Mouse (Mus musculus): Measurements from ENCODE around the gene D630036H23Rik. TPM values are rescaled to one million over a fixed set of nuclear protein-coding genes. Genes with fewer than 3 reads are reported as not detected.
"Not testable (repeated sequence)": the region's sequence is repeated elsewhere in the genome, so short reads cannot be mapped to it uniquely, and the experiment has no call there.

The D630036H23Rik gene
- polyA plus RNA-seq (2015; fragmentation: Nextera tagmentation; extraction: Ambion mirVana): 2.0 and 2.2 TPM in 2 replicates

DNA sequence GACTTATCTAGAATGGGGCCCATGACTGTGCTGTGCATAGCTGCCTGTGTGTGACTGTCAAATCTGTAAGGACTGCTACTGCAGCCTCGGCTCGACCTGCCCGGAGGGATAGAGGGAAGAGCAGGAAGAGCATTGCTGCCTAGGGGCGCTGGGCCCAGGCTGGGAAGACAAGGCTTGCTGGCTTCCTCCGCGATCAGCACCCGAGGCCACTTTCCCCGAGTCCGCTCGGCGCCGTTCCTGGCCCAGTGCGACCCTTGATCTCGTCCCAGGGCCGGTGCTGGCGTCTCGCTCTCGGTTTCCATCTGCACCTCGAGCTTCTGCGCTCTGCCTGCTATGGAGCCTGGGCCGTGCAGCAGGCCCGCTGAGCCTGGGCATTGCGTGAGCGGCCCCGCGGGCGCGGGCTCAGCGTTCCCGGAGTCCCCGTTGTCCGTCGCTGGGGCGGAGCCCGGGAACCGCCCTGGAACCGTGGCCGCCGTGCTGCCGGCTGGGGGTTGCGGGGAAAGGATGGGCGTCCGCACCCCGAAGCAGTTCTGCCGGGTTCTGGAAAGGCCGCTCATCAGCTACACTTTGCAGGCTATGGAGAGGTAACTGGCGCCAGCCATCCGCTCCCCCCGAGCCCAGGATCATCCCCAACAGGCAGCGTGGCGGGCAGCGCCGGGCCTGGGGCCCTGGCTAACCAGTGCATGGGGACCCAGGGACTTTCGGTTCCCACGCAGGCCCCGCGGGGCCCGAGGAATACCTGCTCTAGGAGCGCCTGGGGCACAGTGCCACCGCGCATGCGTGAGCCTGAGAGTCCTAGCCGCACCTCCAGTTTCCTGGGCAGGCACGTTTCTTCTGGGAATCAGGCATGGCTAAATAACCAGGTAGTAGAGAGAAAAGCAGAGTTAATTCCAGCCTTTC is at the start of gene D630036H23Rik, which contains the start of gene Ispd:
D630036H23Rik (minus strand) TSS at position 741 of the 900 bp plus-strand sequence.
Ispd (plus strand) TSS at position 10 of the 900 bp plus-strand sequence.
- peak within 1 kb of the TSS; percentile 65 for H3K4me3 ChIP-seq

DNA sequence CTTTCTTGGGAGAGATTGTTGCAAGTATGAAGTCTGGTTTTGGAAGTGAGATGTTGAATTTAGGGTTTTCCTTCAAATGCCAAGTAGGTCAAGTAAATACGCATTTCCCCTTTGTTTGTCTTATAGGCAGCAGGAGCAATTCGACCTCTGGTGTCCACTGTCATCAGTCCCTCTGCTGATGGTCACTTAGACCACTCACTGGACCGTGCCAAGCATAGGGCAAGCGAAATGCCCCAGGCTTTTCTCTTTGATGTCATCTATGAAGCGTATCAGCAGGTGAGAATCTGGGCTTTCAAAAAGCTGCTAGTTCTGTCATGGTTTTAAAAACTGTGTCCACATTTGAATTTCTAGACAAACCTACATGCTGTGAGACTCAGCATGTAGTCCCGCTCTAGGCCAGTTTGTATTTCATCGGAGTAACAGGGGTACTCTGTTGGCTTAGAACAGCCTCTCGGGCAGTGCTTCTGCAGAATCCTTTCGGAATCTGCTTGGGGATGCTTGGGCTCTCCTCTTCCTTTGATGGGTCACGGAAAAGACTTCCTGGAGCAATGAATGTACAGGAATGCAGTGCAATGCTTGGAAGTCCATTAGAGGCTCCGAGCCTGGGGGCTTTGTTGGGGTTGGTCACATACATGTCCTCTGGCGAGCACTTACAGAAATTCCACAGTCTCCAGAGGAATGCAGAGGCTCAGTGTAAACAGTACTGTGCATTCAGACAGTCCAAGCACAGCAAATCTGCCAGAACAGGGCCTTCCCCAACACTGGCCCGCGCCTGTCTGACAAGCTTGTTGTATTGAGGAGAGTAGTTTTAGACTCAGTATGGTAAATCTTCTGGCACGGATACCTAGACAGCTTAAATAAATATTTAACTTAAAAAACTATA is 44.4 kb upstream of the D630036H23Rik start:
- Histone ChIP-seq H3K4me3 (no peak overlapping the region), H3K4me2 (no peak overlapping the region), H3K27me3 (no peaks in the 10 kb centered on the region), H3K9ac (no peak overlapping the region), H3K36me3 (ENCODE audit: poor library complexity, severe bottlenecking) (no peaks in the 10 kb centered on the region), H3K9me3 (replicated peaks) (no peaks in the 10 kb centered on the region), H3K27ac (no peak overlapping the region), H3K4me1 (no peaks in the 10 kb centered on the region)
- 0 out of 2 replicates have a peak, but pooled peaks have one; percentile 19 for ATAC-seq
- WGBS: 85% methylated on average over 15 of the region's 15 CpGs

More for the DNA sequence above, at the start of gene D630036H23Rik, which contains the start of gene Ispd:
- peak; percentile 95 for ATAC-seq
- Histone ChIP-seq H3K36me3 (ENCODE audit: poor library complexity, severe bottlenecking) (no peaks in the 10 kb centered on the region), H3K9ac (peak within 1 kb of the TSS; percentile 97), H3K4me2 (peak within 1 kb of the TSS; percentile 78), H3K4me1 (peaks cover 7% of the 10 kb centered on the region; the same call in 1 of the 2 replicates), H3K27ac (peak within 1 kb of the TSS; percentile 93), H3K9me3 (replicated peaks) (no peaks in the 10 kb centered on the region), H3K27me3 (no peaks in the 10 kb centered on the region)
- under 1% methylated on average over 63 of the region's 64 CpGs for WGBS

DNA sequence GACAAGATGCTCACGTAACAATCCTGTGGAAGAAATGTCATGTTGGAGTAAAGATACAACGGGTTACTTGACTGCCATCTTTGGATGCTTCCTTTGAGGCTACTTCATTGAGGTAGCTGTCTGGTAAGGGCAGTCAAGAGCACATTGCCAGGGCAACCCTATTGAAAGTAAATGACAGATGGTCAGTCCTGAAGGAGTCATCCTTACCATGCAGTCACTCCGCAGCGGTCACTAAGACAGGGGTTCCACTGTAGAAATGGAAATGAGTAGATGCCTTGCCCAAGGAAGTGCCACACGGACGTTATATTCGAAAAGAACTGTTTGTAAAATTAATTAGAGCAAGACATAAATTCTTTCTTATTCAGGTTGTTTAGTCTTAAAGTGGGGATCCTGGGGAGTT is 43.3 kb upstream of the D630036H23Rik start:
- Histone ChIP-seq H3K27ac (no peak overlapping the region), H3K36me3 (ENCODE audit: poor library complexity, severe bottlenecking) (no peaks in the 10 kb centered on the region), H3K4me2 (no peak overlapping the region), H3K4me3 (no peak overlapping the region), H3K4me1 (no peaks in the 10 kb centered on the region), H3K9me3 (replicated peaks) (no peaks in the 10 kb centered on the region), H3K9ac (no peak overlapping the region), H3K27me3 (no peaks in the 10 kb centered on the region)
- no peak for ATAC-seq
- 73% methylated on average over 7 of the region's 7 CpGs for WGBS

DNA sequence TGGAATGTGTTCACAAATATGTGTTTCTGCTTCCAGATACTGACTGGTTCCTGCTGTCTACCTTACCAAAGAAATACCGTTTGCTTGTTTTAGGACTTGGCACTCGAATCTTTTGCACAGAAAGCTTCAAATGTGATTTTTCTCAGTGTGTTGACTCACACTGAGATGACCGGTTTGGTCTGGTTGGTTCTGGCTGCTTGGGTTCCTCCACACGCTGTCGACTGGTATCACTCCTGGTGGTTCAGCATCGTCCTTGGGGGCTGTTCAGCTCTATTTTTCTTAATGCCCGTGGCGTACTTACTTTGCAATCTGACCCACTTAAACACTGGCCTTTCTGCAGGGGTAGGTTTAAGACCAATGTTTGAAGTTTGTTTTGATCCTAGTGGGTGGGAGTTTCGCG is 41.7 kb upstream of the D630036H23Rik start:
- Histone ChIP-seq H3K4me1 (no peaks in the 10 kb centered on the region), H3K36me3 (ENCODE audit: poor library complexity, severe bottlenecking) (no peaks in the 10 kb centered on the region), H3K9me3 (replicated peaks) (no peaks in the 10 kb centered on the region), H3K9ac (no peak overlapping the region), H3K27me3 (no peaks in the 10 kb centered on the region), H3K27ac (no peak overlapping the region), H3K4me2 (no peak overlapping the region), H3K4me3 (no peak overlapping the region)
- 81% methylated on average over 10 of the region's 10 CpGs for WGBS
- ATAC-seq: no peak

DNA sequence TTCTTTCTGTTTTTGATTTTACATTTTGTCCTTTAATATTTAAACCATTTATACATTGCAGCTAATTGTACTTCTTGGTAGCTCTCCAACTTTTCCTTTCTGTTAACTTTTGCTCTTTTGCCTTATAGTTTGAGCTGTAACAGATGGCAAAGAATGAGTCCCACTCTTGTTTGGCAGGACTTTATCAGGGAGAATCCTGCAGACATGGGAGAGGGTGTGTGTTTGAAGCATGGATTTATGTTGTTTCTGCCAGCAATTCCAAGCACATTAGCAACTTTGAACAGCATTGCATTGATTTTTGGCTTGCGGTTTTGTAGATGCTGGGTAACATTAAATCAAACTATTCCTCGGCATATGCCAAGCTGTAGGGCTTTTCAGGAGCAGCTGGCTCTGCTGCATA is 13.1 kb upstream of the D630036H23Rik start:
- peaks cover 10% of the 10 kb centered on the region; the same call in 1 of the 2 replicates for H3K9me3 ChIP-seq (replicated peaks)
- H3K36me3 ChIP-seq (ENCODE audit: poor library complexity, severe bottlenecking): no peaks in the 10 kb centered on the region
- ATAC-seq: peak; percentile 86; the same call in 1 of the 2 replicates
- H3K27ac ChIP-seq: no peak overlapping the region
- WGBS: 90% methylated on average over 2 of the region's 2 CpGs
- no peak overlapping the region for H3K9ac ChIP-seq
- no peaks in the 10 kb centered on the region for H3K27me3 ChIP-seq
- H3K4me3 ChIP-seq: no peak overlapping the region
- no peak overlapping the region for H3K4me2 ChIP-seq
- no peaks in the 10 kb centered on the region for H3K4me1 ChIP-seq

DNA sequence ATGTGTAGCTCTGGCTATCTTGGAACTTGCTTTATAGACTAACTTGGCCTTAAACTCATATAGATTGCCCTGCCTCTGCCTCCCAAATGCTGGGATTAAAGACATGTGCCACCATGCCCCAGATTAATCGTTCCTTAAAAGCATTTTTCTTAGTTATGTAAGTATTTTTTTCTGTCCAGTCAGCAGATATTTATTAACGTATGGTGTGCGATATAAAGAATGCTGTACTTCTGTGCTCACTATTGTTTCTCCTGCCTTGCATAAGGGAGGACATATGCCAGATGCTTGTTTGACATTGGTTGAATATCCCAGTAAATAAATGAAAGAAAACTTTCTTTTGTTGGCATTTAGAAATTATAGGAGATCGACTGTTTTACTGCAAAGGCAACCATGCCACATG is 5.0 kb upstream of the D630036H23Rik start:
- Histone ChIP-seq H3K4me1 (no peaks in the 10 kb centered on the region), H3K36me3 (ENCODE audit: poor library complexity, severe bottlenecking) (no peaks in the 10 kb centered on the region), H3K9ac (no peak overlapping the region), H3K4me3 (no peak overlapping the region), H3K4me2 (no peak overlapping the region), H3K9me3 (replicated peaks) (no peaks in the 10 kb centered on the region), H3K27me3 (no peaks in the 10 kb centered on the region), H3K27ac (no peak overlapping the region)
- 90% methylated on average over 4 of the region's 4 CpGs for WGBS
- ATAC-seq: no peak

DNA sequence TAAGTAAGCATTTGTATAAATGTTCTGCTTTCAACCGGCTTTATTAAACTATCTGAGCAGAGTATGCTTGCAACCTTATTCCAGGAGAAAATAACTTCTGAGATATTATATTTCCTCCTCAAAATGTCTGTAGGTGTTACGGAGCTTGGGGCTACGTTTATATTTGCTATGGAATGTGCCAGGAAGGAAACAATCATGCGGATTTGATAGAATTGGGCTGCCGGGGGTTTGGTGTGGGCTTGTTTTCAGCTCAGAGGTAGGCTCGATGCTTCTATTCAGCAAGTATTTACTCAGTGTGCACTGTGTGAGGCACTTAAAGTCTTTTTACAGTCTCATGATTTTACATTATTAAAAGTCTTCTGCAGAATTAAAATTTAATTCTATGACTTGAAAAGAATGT is 3.4 kb upstream of the D630036H23Rik start:
- H3K4me3 ChIP-seq: no peak overlapping the region
- H3K27ac ChIP-seq: no peak overlapping the region
- no peaks in the 10 kb centered on the region for H3K27me3 ChIP-seq
- no peak overlapping the region for H3K9ac ChIP-seq
- peaks cover 7% of the 10 kb centered on the region; the same call in 1 of the 2 replicates for H3K4me1 ChIP-seq
- WGBS: 62% methylated on average over 6 of the region's 6 CpGs
- H3K4me2 ChIP-seq: no peak overlapping the region
- H3K36me3 ChIP-seq (ENCODE audit: poor library complexity, severe bottlenecking): no peaks in the 10 kb centered on the region
- ATAC-seq: no peak
- no peaks in the 10 kb centered on the region for H3K9me3 ChIP-seq (replicated peaks)

DNA sequence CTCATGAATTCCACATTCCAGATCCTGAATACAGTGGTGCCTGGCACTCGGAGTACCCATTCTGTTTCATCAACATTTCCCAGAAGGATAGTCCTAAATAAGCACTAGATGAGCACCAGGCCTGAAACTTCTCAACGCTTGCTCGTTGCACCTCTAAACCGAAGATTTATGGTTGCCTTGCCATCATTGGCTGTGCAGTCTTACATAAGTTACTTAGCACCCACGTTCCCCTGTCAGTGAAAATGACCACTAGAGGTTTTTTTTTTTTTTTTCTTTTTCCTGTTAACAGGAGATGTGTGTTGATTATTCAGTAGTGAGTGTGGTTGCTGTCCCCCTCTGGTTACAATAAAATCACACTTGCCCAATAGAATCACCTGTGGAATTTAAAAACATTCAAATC is 1.2 kb downstream of the D630036H23Rik start:
- H3K27ac ChIP-seq: no peak overlapping the region
- no peak for ATAC-seq
- no peak overlapping the region for H3K9ac ChIP-seq
- peaks cover 7% of the 10 kb centered on the region; the same call in 1 of the 2 replicates for H3K4me1 ChIP-seq
- WGBS: 58% methylated on average over 5 of the region's 5 CpGs
- no peak overlapping the region; the same call in 1 of the 2 replicates for H3K4me2 ChIP-seq
- H3K4me3 ChIP-seq: no peak overlapping the region; the same call in 1 of the 2 replicates
- H3K36me3 ChIP-seq (ENCODE audit: poor library complexity, severe bottlenecking): no peaks in the 10 kb centered on the region
- no peaks in the 10 kb centered on the region for H3K27me3 ChIP-seq
- no peaks in the 10 kb centered on the region for H3K9me3 ChIP-seq (replicated peaks)

DNA sequence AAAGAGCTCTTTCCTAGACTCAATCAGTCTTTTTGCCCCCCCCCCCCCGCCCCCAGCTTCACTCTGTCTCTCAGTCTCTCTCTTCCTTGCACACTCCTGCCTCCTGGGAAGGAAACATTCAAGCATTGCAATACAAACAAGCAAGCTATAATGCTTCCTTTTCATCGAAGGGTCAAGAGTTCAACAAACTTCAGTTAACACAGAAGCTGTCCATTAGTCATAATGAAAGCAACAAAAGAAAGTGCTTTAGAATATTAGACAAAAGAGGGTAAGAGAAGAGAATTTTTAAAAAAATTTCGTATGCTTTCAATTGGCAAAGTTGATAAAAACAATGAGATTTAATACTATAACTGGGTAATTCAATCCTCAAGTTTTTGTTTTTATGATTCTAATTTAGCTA is 1.7 kb downstream of the D630036H23Rik start:
- 19% methylated on average over 3 of the region's 3 CpGs for WGBS
- no peak for ATAC-seq
- H3K36me3 ChIP-seq (ENCODE audit: poor library complexity, severe bottlenecking): no peaks in the 10 kb centered on the region

DNA sequence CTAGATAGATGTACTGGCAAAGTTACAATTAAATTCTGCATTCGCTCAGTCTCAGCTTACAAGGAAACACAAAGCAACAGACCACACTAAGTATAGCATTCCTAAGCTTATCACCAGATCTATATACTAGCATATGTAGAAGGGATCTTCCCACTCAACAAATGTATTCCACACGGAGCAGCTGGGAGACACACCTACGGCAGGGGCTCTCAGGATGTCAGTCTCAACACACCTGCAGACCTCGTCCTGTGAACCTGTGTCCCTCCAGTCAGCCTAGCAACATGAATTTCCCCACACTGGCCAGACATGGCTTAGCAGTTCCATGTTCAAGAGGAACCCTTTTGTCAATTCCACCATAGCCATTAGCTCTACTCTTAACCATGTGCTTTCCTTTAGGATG is 5.6 kb downstream of the D630036H23Rik start:
- not testable (repeated sequence) for ATAC-seq; H3K4me2 ChIP-seq; H3K4me1 ChIP-seq; H3K4me3 ChIP-seq; H3K27ac ChIP-seq; H3K36me3 ChIP-seq (ENCODE audit: poor library complexity, severe bottlenecking); H3K9ac ChIP-seq; H3K9me3 ChIP-seq (replicated peaks); H3K27me3 ChIP-seq
- 91% methylated on average over 3 of the region's 4 CpGs for WGBS

More for the DNA sequence above, 1.7 kb downstream of the D630036H23Rik start:
- Histone ChIP-seq H3K27ac (no peak overlapping the region), H3K4me3 (no peak overlapping the region), H3K9me3 (replicated peaks) (no peaks in the 10 kb centered on the region), H3K4me2 (no peak overlapping the region), H3K9ac (no peak overlapping the region), H3K4me1 (peaks cover 7% of the 10 kb centered on the region; the same call in 1 of the 2 replicates), H3K27me3 (no peaks in the 10 kb centered on the region)

DNA sequence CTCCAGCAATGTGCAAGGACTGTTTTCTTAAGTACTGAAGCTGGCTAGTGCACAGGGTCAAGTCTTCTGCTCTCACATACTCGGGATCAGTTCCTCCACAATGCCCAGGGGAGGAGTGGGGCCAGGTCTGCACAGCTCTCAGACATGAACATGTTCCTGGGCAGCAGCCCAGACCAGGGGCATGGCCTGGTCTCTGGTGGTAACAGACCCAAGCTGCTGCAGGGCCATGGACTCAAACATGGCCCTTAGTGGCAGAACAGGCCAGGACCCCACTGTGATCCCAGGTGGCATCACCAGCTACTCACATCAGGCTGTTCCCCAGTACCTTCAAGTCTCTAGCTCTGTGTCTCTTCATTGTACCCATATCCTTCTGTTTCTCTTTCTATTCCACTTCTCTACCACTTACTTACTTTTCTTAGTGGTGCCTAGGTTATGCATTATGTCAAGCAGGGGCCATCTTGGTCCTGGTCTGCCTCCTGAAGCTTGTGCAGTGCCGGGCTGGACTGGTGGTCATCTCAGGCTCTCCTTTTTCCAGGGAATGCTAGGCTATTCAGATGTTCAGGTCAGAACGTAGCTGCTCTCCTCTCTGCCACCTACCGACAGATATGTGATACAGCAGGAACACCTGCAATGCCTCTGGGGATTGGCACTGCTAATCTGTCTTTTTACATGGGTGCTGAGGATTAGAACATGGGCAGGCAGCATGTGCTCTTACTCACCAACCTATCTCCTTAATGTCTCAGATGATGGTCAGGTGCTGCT is 8.6 kb downstream of the D630036H23Rik start:
- Histone ChIP-seq H3K27ac (no peak overlapping the region), H3K4me2 (no peak overlapping the region), H3K9ac (no peak overlapping the region), H3K27me3 (no peaks in the 10 kb centered on the region), H3K36me3 (ENCODE audit: poor library complexity, severe bottlenecking) (no peaks in the 10 kb centered on the region), H3K4me1 (no peaks in the 10 kb centered on the region), H3K9me3 (replicated peaks) (no peaks in the 10 kb centered on the region), H3K4me3 (no peak overlapping the region)
- WGBS: 52% methylated on average over 4 of the region's 4 CpGs
- ATAC-seq: no peak
